Mouse (Mus musculus) T-helper 2 cell (primary cell): ENCODE measurements around the gene Tdrd5.
"Not testable (repeated sequence)": the region's sequence is repeated elsewhere in the genome, so short reads cannot be mapped to it uniquely, and the experiment has no call there.

ENCODE experiments used
- in situ Hi-C: fragments of 300-600 bp; cut with MboI, MseI; formaldehyde crosslinking; loops from one replicate; pipeline ENCODE4 v1.15.1; 2025; ENCODE audit warnings: high pct_unique_total_duplicates

Gene Tdrd5

DNA sequence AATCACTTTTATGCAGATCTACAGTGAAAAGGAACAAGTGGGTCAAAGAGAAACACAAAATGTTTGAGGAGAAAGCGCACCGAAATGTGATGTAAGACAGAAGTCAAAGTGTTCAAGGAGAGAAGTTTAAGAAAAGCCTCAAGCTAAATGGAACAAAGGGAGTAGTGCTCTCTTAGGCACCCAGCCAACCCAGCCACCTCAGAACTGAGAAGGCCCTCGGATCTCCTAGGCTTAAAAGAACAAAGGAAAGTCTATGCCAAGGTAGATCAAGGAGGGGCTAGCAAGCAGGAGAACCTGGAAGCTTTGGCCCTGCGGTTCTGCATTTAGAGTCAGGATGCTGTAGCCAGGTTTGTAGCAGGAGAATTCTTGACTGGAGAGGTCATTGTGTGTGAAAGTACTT is 48.6 kb downstream of the Tdrd5 start:
- in situ Hi-C loops = no loop called here

DNA sequence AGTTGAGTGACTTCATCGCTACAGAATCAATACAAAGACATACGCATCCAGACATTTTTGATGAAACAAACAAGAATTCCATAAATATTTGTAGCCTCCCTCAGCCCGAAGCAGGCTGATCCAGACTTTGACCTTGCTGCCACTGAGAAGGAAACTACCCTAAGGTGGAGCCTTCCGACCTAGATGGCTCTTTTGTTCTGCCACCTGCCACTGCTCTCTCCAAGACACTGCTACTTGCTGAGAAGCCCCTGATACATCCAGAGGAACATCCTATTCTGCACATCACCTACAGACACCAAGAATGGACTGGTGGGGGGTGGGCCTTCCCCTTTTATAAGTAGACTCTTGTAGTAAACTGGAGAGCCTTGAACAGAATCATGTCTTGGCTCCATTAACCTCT is 52.4 kb downstream of the Tdrd5 start:
- in situ Hi-C loops = not testable (repeated sequence)

DNA sequence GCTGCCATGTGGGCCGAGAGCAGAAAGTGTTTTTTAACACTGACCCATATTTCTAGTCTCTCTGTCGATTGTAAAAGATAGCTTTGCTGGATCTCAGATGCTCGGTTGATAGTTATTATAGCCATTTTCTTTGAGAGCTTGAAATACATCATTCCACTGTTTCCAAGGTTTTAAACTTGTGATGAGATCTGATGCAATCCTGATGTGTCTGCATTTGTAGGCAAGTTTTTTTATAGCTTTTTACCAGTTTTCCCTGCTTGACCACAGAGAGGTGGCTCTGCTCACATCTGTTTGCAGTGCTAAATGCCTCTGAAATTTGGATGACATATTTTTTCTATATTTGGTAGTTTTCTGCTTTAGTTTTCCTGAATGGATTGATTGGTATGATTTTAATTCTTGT is 55.6 kb downstream of the Tdrd5 start:
- in situ Hi-C loops = no loop called here

DNA sequence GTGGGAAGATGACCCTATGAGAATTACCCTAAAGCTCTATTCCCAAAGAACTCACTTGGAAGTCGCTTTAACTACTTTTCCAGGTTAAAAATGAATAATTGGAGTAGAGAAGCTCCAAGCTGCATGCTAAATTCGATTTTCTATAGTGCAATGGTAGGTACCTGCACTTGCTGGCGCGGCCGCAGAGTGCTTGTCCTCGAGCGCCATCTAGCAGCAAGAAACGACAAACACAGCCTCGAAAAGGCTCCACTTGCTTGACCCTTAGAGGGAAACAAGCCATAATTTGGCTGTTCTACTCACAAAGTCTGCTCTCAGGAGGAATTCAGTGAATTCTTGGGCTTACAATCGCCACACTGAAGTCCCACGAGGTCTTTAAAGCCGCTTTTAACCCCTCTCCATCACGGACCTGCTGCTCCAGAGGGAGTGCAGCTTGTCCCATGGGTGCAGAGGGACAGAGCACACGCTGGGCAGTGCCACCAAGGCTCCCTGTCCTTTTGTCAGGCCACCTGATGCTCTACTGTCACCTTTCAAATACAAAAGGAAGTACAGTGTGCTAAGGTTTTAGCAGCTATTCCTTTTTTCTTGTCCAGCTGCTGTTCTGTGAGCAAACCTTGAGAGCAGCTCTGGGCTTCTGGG is 61.6 kb downstream of the Tdrd5 start:
- in situ Hi-C loops = loop anchor here (5.0 kb wide), 1 partner anchor 160 kb away; no protein-coding TSS in a partner anchor

DNA sequence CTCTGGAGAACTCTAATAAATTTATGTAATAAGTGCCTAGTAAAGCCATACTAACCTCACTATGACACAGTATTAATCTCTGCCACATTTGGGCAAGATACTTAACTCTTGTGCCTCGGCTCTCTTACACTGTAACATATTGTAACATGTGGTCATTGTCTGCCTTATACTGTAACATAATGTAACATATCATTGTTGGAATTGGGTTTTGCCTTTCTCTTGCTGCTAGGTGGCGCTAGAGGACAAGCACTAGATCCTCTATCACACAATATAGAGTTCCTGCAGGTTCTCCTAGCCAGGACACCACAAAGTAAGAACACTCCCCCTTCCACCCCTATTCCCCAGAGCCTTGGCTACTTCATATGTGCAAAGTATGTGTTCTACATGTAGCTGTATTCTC is 62.4 kb downstream of the Tdrd5 start:
- in situ Hi-C loops = loop anchor here (5.0 kb wide), 1 partner anchor 159 kb away; no protein-coding TSS in a partner anchor

DNA sequence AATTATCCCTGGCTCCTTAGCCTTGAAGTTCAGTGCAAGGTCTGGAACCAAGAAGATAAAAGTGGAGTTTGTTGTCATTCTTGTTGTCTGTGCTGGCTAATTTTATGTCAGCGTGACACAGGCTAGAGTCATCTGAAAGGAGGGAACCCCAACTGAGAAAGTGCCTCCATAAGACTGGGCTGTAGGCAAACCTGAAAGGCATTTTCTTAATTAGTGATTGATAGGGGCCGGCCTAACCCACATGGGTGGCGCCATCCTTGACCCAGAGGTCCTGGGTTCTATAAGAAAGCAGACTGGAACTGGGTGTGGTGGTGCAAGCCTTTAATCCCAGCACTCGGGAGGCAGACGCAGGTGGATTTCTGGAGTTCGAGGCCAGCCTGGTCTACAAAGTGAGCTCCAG is 72.3 kb downstream of the Tdrd5 start:
- in situ Hi-C loops = no loop called here

DNA sequence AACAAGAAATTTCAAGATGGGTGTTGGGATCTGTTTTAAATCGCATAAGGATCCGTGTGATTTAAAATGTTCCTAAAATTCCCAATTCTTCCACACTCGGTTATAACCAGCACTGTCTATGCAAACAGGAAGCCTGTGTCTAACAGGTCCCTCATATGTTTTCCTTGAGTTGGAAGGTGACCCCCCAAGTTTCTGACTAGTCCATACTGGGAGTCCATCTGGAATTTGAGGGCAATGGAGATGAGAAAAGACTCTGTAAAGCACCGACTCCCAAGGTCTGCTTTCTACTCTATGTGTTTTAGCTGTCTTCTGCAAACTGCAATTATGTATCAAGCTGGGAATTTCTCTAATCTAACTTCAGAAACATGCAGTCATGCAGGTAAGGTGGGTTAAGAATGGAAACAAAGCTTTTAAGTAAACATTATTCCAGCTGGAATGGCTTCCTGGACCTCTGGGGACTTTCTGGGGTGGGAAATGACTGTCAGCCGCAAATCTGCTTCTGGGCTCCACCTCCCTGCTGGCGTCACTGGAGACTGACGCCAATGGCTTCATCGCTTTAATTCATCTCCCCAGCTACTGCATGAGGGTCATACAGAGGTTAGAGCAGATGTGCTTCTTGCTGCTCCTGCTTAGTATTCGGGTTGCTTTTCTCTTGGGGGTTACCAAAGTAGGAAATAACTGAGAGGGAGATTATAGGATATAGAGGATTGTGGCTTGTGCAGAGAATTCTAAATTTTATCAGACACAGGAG is 73.0 kb downstream of the Tdrd5 start:
- in situ Hi-C loops = no loop called here

DNA sequence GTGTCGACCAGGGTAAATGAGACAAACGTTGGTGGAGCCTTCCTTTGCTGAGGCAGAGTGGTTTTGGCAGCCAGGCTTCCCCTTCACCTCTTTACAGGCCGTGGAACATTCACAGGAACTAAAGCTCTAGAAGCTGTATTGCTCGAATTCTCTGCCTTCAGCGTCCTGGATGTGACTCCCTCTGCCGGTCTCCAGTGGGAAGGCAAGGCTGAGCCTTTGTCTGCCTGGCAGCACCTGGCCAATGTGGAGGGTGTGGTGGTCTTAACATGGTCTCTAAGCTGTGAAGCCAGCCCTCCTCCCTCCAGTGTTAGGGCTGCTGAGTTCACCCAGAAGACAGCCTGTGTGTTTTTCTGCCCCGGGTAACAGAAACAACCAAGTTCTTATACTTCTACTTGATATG is 74.0 kb downstream of the Tdrd5 start:
- in situ Hi-C loops = no loop called here

DNA sequence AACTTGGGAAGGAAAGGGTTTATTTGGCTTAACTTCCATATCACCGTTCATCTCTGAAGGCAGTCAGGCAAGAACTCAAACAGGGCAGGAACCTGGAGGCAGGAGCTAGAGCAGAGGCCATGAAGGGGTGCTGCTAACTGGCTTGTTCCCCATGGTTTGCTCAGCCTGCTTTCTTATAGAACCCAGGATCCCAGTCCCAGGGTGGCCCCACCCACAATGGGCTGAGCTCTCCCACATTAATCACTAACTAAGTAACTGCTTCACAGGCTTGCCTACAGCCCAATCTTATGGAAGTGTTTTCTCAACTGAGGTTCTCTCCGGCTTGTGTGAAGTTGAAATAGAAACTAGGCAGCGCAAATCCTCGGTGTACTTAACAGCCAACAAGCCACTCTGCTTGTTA is 74.7 kb downstream of the Tdrd5 start:
- in situ Hi-C loops = no loop called here

DNA sequence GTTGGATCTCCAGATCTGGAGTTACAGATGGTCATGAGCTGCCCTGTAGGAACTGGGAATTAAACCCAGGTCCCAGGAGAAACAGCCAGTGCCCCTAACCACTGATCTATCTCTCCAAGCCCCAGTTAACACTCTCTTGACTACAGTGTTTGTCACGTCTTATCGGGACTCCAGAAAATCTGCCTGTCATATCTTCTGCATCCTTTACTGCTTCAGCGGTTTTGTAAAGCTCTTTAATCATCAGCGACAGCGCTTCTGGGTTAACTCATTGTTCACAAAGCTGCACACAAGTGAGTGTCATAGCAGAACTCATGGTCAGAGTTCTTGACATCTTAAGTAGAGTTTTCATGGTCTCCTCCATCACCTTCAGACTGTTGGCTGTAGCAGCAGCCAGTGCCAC is 76.6 kb downstream of the Tdrd5 start:
- in situ Hi-C loops = no loop called here

DNA sequence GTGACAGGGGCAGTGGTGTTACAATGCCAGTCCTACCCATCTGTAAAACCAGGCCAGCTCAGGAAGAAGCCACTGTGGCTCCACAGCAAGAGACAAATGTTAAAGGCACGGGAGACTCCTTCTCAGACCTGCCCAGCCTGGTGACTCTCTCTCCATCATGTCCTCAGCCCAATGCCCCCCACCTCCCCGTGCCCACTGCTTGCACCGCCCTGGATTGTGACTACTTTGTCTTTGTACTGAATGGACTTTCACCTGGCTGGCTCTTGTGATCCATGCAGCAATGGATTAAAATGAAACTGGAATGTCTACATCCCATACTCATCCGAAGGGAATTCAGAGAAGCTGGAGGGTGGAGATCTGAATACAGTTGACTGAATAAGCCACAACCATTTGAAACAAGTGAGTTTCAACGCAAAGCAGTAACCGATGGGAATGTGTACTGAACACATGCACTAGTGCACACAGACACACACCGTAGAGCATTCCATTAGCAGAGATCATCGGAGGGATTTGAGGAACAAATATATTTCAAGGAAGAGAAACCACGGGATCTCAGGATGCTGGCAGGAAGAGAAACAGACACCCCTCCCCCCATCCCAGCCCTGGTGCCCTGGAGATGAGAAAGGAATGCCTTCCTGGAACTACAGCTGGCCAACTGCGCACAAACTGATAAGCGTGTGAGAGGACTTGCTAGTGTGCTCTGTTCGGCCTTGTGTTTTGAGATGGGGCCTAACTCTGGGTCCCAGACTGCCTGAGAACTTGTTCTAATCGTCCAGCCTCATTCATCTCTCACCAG is 81.1 kb downstream of the Tdrd5 start:
- in situ Hi-C loops = no loop called here

DNA sequence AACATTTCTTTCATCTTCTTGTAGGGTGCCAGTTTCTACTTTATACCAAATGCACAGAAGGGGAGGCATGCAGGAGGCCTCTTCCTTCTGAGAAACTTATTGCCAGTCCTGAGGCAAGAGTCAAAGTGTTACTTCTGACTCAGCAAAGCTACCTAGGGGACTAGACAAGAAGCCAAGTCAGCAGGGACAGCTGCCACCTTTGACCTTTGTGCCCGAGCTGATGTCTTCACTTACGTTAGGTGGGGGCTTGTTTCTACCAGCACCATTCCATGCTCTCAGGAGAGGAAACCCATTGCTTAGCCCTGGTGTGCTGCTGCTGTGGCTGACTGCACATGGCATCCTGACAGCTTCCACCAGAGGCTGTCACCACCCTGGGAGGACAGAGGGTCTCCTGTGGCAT is 82.1 kb downstream of the Tdrd5 start:
- in situ Hi-C loops = no loop called here

DNA sequence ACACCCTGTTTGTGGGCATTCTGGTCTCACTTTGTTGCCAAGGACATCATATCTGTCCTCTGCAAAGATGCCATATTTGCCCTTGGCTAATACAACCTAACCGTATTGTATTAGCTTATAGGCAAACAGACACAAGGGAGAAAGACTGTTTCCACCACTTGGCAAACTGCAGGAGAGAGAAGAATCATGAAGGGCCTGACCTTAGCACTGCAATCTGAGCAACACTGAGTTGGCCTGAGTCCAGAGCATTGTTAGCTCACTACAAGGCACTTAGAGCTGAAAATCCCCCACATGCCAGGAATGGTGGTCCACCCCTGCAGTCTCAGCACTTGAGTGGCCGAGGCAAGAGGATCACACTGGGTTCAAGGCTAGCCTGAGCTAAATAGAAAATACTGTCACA is 84.9 kb downstream of the Tdrd5 start:
- in situ Hi-C loops = no loop called here

DNA sequence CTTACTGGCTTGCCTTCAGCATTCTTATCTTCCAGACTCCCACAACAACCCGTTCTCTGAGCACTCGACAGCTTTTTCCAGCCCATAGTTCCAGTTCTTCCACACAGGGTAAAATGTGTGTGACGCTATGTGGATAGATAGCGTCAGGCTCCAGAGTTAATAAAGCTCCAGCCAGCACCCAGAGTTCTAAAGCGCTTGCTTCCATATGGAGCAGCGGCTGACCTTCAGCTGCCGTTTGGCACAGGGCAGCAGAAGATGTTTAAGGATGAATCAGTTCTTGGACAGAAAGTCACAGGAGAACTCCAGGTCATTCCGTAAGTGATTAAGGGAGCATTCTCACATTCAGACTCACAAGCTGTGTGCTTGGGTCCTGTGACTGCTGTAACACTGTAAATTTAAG is 85.5 kb downstream of the Tdrd5 start:
- in situ Hi-C loops = no loop called here

DNA sequence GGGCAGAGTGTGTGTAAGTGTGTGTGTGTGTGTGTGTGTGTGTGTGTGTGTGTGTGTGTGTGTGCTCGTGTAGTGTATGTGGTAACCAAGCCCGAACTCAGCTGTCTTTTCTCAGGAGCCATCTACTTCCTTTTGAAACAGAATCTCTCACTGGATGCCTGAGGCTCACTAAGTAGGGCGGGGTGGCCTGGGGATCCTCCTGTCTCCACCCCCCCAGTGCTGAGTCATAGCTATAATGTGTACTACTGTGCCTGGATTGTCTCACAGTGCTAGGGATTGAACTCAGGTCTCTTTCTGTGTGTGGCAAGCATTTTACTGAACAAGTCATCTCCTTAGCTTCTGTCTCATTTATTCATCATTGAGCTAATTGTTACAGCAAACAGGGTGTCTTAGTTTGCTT is 86.1 kb downstream of the Tdrd5 start:
- in situ Hi-C loops = no loop called here

DNA sequence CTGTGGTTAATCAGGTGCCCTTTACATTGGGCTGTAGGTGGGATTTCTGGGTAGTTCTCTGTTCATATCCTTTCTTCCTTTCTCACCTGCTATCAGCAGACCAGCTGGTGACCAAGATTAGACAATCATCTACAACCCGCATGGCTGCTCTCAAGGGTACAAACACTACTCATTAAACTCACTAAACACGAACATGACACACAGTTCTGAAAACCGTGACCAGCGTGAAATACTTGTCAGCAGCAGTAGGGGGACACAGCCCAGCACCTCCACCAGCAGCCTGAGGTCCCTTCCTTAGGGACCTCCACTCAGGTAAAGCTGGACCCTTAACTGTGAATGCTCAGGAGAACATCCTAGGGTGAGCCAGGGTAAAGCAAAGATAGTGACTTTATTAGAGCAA is 87.2 kb downstream of the Tdrd5 start:
- in situ Hi-C loops = no loop called here

DNA sequence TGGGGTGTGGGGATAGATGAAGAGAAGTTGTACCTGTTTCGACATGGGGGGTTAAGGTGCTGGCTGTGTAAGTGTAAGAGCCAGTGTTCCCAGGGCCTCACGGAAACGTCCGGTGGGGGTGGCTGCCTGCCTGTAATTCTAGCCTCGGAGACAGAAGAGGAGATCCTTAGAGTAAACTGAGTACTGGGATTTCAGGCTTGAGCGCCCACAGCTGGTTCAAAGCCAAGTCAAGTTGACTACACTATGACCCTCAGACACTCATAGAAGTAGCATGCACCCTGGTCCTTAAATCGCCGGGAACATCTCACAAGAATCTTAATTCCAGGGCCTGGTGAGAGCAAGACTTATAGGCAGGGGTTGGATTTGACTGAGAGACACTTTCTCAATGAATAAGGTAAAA is 88.8 kb downstream of the Tdrd5 start:
- in situ Hi-C loops = no loop called here

DNA sequence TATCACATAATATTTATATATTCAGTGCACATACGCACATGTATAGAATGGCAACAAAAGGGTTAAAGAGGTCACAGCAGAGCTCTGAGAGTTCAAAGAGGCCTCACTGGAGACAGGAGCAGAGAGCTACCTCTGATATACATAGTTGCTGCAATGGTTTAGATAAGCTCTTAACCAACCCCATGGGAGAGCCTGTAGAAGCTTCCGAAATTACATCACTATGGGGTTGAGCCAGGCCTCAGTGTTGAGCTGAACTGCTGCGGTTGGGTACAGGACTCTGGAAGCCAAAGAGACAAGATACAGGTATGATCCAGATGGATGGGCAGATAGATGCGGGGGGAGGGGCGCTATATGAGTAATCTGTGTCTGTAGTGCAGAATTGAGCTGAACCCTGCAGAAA is 90.5 kb downstream of the Tdrd5 start:
- in situ Hi-C loops = no loop called here

DNA sequence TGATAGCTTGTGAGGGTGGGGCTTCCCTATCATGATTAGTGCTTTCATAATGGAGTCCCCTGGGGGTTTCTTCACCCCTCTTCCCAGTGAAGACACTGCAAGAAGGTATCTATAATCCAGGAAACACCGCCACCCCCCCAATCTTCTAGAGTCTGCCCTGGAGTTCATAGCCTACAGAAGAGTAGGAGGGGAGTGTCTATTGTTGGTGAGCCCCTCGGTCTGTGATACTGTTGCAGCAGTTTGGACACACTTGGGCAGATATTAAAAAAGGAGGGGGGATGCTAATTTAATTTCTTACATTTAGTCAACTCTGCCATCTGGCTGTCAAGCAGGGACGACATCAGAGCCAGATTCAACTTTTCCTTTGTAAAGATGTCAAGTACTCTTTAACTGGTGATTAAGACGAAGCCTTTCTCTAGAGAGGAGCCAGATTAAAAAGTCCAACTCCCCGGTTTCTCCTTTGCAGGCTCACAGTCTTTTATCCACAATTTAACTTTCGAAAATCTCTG is 91.6 kb downstream of the Tdrd5 start:
- in situ Hi-C loops = no loop called here
